Mouse (Mus musculus) hindbrain, embryonic 12.5 days (tissue): ENCODE measurements around the gene Ssbp3. TPM values are rescaled to one million over a fixed set of nuclear protein-coding genes. Genes with fewer than 3 reads are reported as not detected.

Experiments used
- ATAC-seq: fragments of 200-750 bp; cut with Nextera tagmentation; 2 replicates; pipeline ENCODE4 v1.8.0; 2017; ENCODE audit warnings: moderate TSS enrichment; ENCODE audit not compliant: low FRiP score
- H3K27ac ChIP-seq: fragments of 300-500 bp; sonication (generic); 2 replicates; pipeline ENCODE4 v1.5.1; 2016; ENCODE audit warnings: mild to moderate bottlenecking
- H3K27me3 ChIP-seq: fragments of 300-500 bp; sonication (generic); 2 replicates; pipeline ENCODE4 v1.6.1; 2016; ENCODE audit warnings: mild to moderate bottlenecking
- H3K36me3 ChIP-seq: fragments of 300-500 bp; sonication (generic); 2 replicates; pipeline ENCODE4 v1.6.1; 2016; ENCODE audit warnings: mild to moderate bottlenecking
- H3K4me1 ChIP-seq: fragments of 300-500 bp; sonication (generic); 2 replicates; pipeline ENCODE4 v1.6.1; 2016
- H3K4me2 ChIP-seq: fragments of 300-500 bp; sonication (generic); replicated peaks from 2 replicates; pipeline ENCODE4 v1.6.1; 2016; ENCODE audit warnings: mild to moderate bottlenecking
- H3K4me3 ChIP-seq: fragments of 300-500 bp; sonication (generic); 2 replicates; pipeline ENCODE4 v1.5.1; 2016; ENCODE audit warnings: mild to moderate bottlenecking
- H3K9ac ChIP-seq: fragments of 300-500 bp; sonication (generic); 2 replicates; pipeline ENCODE4 v1.6.1; 2016; ENCODE audit warnings: mild to moderate bottlenecking, moderate library complexity
- H3K9me3 ChIP-seq: fragments of 300-500 bp; sonication (generic); replicated peaks from 2 replicates; pipeline ENCODE4 v1.6.1; 2016; ENCODE audit warnings: mild to moderate bottlenecking
- whole genome bisulfite sequencing: fragments of 180-500 bp; shearing (Covaris S2); methylation state at CpG from one replicate; pipeline ENCODE4 v1.1.7; 2016; 5-methylcytosine and 5-hydroxymethylcytosine counted together
- polyA plus RNA-seq: library from polyadenylated mRNA; unstranded; fragments of >200 nt; fragmentation: Nextera tagmentation; extraction: Ambion mirVana; gene quantifications from 2 replicates; pipeline ENCODE4 v1.2.1, GENCODE M21; 2016

Gene Ssbp3
- 285 and 302 TPM in 2 replicates for polyA plus RNA-seq

GRCm38 (mm10) chr4:106910201-106911172, at the start of gene Ssbp3:
Ssbp3 (plus strand) TSS chr4:106910701.
- peaks cover 53% of the 10 kb centered on the region for H3K4me1 ChIP-seq
- H3K4me3 ChIP-seq: peak within 1 kb of the TSS; percentile 100
- peak within 1 kb of the TSS; percentile 100 for H3K27ac ChIP-seq
- peak; percentile 57 for ATAC-seq
- H3K27me3 ChIP-seq: no peaks in the 10 kb centered on the region
- under 1% methylated on average over 40 of the region's 51 CpGs for WGBS
- peak within 1 kb of the TSS; percentile 100 for H3K9ac ChIP-seq
- H3K36me3 ChIP-seq: peaks cover 19% of the 10 kb centered on the region
- H3K9me3 ChIP-seq: no peaks in the 10 kb centered on the region
- H3K4me2 ChIP-seq: peak within 1 kb of the TSS; percentile 93

- no peaks in the 10 kb centered on the region for H3K27me3 ChIP-seq
- WGBS: 75% methylated on average over 8 of the region's 8 CpGs
- no peak overlapping the region for H3K9ac ChIP-seq
- no peak overlapping the region for H3K4me2 ChIP-seq
- no peaks in the 10 kb centered on the region for H3K36me3 ChIP-seq
- no peak overlapping the region for H3K4me3 ChIP-seq
- H3K9me3 ChIP-seq: no peaks in the 10 kb centered on the region
- H3K27ac ChIP-seq: no peak overlapping the region
- ATAC-seq: no peak
- H3K4me1 ChIP-seq: peaks cover 46% of the 10 kb centered on the region
Observed at GRCm38 (mm10) chr4:106861871-106862270, 48.6 kb upstream of the Ssbp3 start.

GRCm38 (mm10) chr4:106862317-106862716, 48.2 kb upstream of the Ssbp3 start:
- 68% methylated on average over 7 of the region's 7 CpGs for WGBS
- Histone ChIP-seq H3K27ac (no peak overlapping the region), H3K9me3 (no peaks in the 10 kb centered on the region), H3K27me3 (no peaks in the 10 kb centered on the region), H3K36me3 (no peaks in the 10 kb centered on the region), H3K9ac (no peak overlapping the region), H3K4me2 (no peak overlapping the region), H3K4me3 (no peak overlapping the region), H3K4me1 (peaks cover 50% of the 10 kb centered on the region)
- ATAC-seq: no peak

GRCm38 (mm10) chr4:106862767-106863370, 47.6 kb upstream of the Ssbp3 start:
- Histone ChIP-seq H3K9ac (no peak overlapping the region), H3K4me2 (no peak overlapping the region), H3K27ac (peak overlapping the region; percentile 3; the same call in 1 of the 2 replicates), H3K36me3 (no peaks in the 10 kb centered on the region), H3K27me3 (no peaks in the 10 kb centered on the region), H3K9me3 (no peaks in the 10 kb centered on the region), H3K4me1 (peaks cover 50% of the 10 kb centered on the region), H3K4me3 (no peak overlapping the region)
- ATAC-seq: no peak
- 37% methylated on average over 3 of the region's 3 CpGs for WGBS

GRCm38 (mm10) chr4:106865415-106866110, 44.9 kb upstream of the Ssbp3 start:
- H3K9me3 ChIP-seq: no peaks in the 10 kb centered on the region
- 0 out of 2 replicates have a peak overlapping the region, but pooled peaks have one; percentile 29 for H3K9ac ChIP-seq
- peaks cover 48% of the 10 kb centered on the region for H3K4me1 ChIP-seq
- H3K27me3 ChIP-seq: no peaks in the 10 kb centered on the region
- ATAC-seq: peak; percentile 34; the same call in 1 of the 2 replicates
- H3K36me3 ChIP-seq: no peaks in the 10 kb centered on the region
- H3K4me2 ChIP-seq: 0 out of 2 replicates have a peak overlapping the region, but pooled peaks have one; percentile 2
- WGBS: 9% methylated on average over 19 of the region's 19 CpGs
- peak overlapping the region; percentile 84 for H3K27ac ChIP-seq
- H3K4me3 ChIP-seq: no peak overlapping the region

GRCm38 (mm10) chr4:106866381-106866780, 44.1 kb upstream of the Ssbp3 start:
- peaks cover 48% of the 10 kb centered on the region for H3K4me1 ChIP-seq
- no peaks in the 10 kb centered on the region for H3K27me3 ChIP-seq
- WGBS: 59% methylated on average over 5 of the region's 5 CpGs

GRCm38 (mm10) chr4:106866845-106867244, 43.7 kb upstream of the Ssbp3 start:
- H3K4me2 ChIP-seq: 0 out of 2 replicates have a peak overlapping the region, but pooled peaks have one; percentile 11

More at GRCm38 (mm10) chr4:106866381-106866780, 44.1 kb upstream of the Ssbp3 start:
- H3K9ac ChIP-seq: no peak overlapping the region
- no peak for ATAC-seq
- no peak overlapping the region for H3K4me2 ChIP-seq
- H3K4me3 ChIP-seq: no peak overlapping the region
- no peaks in the 10 kb centered on the region for H3K9me3 ChIP-seq
- no peaks in the 10 kb centered on the region for H3K36me3 ChIP-seq
- peak overlapping the region; percentile 84 for H3K27ac ChIP-seq

GRCm38 (mm10) chr4:106868737-106869438, 41.6 kb upstream of the Ssbp3 start:
- 71% methylated on average over 12 of the region's 12 CpGs for WGBS
- no peak overlapping the region for H3K4me3 ChIP-seq
- no peak for ATAC-seq
- no peaks in the 10 kb centered on the region for H3K27me3 ChIP-seq
- H3K27ac ChIP-seq: no peak overlapping the region
- H3K9me3 ChIP-seq: no peaks in the 10 kb centered on the region
- H3K4me2 ChIP-seq: no peak overlapping the region
- no peaks in the 10 kb centered on the region for H3K36me3 ChIP-seq
- peaks cover 35% of the 10 kb centered on the region for H3K4me1 ChIP-seq
- no peak overlapping the region for H3K9ac ChIP-seq

More at GRCm38 (mm10) chr4:106866845-106867244, 43.7 kb upstream of the Ssbp3 start:
- 0 out of 2 replicates have a peak overlapping the region, but pooled peaks have one; percentile 9 for H3K9ac ChIP-seq
- no peaks in the 10 kb centered on the region for H3K27me3 ChIP-seq
- H3K27ac ChIP-seq: peak overlapping the region; percentile 84
- H3K9me3 ChIP-seq: no peaks in the 10 kb centered on the region
- H3K36me3 ChIP-seq: no peaks in the 10 kb centered on the region
- no peak overlapping the region for H3K4me3 ChIP-seq
- 3% methylated on average over 7 of the region's 7 CpGs for WGBS
- ATAC-seq: peak; percentile 88
- peaks cover 48% of the 10 kb centered on the region for H3K4me1 ChIP-seq

GRCm38 (mm10) chr4:106869539-106869951, 41.0 kb upstream of the Ssbp3 start:
- Histone ChIP-seq H3K4me1 (peaks cover 35% of the 10 kb centered on the region), H3K27me3 (no peaks in the 10 kb centered on the region), H3K4me2 (no peak overlapping the region), H3K4me3 (no peak overlapping the region), H3K27ac (no peak overlapping the region), H3K9ac (no peak overlapping the region), H3K36me3 (no peaks in the 10 kb centered on the region), H3K9me3 (no peaks in the 10 kb centered on the region)
- ATAC-seq: no peak
- 80% methylated on average over 3 of the region's 3 CpGs for WGBS

GRCm38 (mm10) chr4:106870556-106870955, 39.9 kb upstream of the Ssbp3 start:
- 83% methylated on average over 2 of the region's 2 CpGs for WGBS
- ATAC-seq: no peak

GRCm38 (mm10) chr4:106874501-106874900, 36.0 kb upstream of the Ssbp3 start:
- Histone ChIP-seq H3K4me1 (peaks cover 1% of the 10 kb centered on the region; the same call in 1 of the 2 replicates), H3K36me3 (no peaks in the 10 kb centered on the region), H3K27ac (no peak overlapping the region), H3K9me3 (no peaks in the 10 kb centered on the region), H3K9ac (no peak overlapping the region), H3K4me2 (no peak overlapping the region), H3K4me3 (no peak overlapping the region), H3K27me3 (no peaks in the 10 kb centered on the region)
- 86% methylated on average over 7 of the region's 7 CpGs for WGBS
- ATAC-seq: no peak

More at GRCm38 (mm10) chr4:106870556-106870955, 39.9 kb upstream of the Ssbp3 start:
- Histone ChIP-seq H3K4me1 (peaks cover 25% of the 10 kb centered on the region), H3K9me3 (no peaks in the 10 kb centered on the region), H3K4me3 (no peak overlapping the region), H3K27me3 (no peaks in the 10 kb centered on the region), H3K4me2 (no peak overlapping the region), H3K36me3 (no peaks in the 10 kb centered on the region), H3K9ac (no peak overlapping the region), H3K27ac (no peak overlapping the region)
